Mouse (Mus musculus): Measurements from ENCODE around the gene Plac8.

The Plac8 gene

DNA sequence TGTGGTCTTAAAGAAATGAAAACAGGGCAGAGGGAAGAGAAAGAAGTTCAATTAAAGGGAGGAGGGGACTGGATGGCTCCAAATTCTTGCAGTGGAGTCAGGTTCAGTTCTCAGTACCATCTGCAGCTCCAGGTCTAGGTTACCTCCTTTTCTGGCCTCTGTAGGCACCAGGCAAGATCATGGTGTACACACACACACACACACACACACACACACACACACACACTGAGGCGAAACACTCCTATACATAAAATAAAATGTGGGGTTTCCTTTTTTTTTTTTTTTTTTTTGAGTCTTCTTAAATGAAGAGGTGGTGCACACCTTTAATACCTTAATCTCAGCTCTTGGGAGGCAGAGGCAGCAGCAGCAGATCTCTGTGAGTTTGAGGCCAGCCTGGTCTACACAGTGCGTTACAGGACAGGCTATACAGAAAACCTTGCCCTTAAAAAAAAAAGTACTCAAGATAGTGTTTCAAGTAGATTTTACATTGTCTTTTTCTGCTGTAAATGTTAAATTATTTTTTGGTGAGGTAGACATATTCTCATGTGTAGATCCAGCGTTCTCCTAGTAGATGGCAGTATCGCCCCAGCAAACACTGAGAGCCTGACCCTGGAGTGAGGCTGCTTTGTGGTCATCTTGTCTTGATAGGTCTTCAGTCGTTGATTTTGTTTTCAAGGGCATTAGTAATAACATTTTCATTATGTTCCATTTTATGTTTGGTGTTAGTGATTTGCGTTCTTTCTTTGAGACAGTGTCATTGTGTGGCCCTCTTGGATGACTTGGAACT, 25.6 kb downstream of the Plac8 start:
- no peak for DNase-seq (ENCODE audit: low read depth, low spot score)

DNA sequence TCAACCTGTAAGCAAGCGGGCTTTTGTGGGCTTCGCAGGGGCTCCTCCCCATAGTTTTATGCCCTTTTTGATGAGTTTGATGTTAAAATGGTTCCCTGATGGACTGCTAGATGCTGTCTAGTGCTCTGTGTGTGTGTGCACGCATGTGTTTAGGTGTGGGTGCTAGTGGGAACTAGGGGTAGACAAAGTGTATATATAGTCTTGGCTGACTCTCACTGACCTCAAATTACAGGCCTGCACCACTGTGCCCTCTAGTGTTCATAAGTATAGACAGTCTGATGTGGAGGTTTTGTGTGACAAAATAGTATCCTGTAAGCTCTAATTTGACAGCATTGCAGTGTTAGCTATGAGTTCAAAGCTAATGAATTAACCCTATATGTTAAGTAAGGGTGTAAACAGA, 35.4 kb downstream of the Plac8 start:
- peak; percentile 62 for DNase-seq (ENCODE audit: low read depth, low spot score)

DNA sequence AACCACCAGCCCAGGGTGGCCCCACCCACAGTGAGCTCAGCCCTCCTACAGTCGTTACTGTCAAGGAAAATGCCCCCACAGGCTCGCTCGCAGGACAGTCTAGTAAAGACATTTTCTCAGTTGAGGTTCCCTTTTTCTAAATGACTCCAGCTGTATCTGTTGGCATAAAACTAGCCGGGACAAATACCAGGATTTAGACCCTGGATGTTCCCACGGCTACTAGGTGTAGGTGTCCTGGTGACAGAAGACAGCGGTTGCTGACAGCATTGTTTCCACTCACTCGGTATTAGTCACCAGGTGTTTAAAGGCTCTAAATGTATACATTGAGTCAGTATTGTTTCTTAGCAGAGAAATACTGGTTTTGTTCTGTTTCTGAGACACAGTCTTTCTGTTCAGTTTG, 36.2 kb downstream of the Plac8 start:
- DNase-seq (ENCODE audit: low read depth, low spot score), result peak; percentile 52

DNA sequence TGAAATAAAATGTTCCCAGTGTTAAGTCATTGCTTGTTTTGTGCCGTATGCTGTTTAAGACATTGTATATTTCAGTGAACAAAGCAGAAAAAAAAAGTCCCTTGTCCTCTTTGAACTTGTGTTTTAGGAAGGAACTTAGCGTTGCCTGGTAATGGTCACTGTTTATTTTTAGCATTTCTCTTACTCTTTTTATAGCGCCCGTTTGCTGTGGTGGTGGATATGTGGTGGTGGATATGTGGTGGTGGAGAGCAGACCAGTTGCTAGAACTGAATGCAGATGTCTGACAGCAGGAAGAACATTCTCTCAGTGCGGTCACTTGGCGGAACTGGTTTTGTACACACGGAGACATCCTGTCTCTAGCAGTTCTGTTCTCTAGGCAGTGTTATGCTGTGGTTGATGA, 45.9 kb downstream of the Plac8 start:
- DNase-seq (ENCODE audit: low read depth, low spot score), result peak; percentile 84

DNA sequence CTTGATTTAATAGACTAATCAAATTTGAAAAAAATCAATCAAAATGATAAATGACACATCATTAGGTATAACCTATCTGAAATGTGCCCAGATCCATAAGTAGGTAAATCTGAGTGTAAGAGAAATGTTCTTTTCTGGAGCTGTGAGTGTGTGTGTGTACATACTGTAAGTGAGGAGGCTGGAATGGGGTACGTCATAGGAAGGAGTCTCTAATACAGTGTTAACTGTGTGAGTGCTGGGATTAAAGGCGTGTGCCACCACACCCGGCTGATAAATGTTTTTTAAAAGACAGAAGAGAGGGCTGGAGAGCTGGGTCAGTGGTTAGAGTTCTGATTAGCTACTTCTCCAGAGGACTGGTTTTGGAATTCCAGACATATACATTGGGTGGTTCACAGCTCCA, 46.4 kb downstream of the Plac8 start:
- DNase-seq (ENCODE audit: low read depth, low spot score), result no peak

DNA sequence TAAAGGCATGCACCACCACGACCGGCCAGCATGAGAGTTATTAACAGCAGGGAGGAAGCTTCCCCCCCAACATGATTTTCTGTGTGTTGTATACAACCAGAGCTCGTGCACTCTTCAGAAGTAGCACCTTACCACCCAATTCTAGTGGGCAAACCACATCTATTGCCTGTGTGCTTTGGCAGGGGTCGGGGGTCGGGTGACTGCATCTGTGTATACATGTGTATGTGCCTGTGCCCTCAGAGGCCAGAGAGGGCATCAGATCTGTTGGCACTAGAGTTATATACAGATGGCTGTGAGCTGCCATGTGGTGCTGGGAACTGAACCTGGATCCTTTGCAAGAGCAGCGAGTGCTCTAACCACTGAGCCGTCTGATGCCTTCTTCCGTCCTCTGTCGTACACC, 47.1 kb downstream of the Plac8 start:
- DNase-seq (ENCODE audit: low read depth, low spot score), result no peak

DNA sequence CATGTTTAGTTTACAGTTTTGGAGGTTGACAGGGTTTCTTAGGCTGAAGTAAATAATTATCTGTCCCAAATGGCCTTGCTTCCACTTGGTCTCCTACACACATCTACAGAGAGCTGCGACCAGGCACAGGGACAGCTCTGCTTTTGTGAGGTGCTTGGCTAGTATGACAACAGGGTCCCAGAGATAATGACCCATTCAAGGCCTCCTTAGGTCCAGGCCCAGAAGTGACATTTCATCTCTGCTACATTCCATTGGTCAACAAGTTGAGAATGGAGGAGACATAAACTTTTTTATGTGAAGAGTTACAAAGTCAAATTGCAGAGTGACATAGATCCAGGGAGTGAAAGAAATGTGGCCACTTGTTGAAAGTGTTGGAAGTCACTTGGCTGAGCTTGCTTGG, 48.7 kb downstream of the Plac8 start:
- no peak for DNase-seq (ENCODE audit: low read depth, low spot score)

DNA sequence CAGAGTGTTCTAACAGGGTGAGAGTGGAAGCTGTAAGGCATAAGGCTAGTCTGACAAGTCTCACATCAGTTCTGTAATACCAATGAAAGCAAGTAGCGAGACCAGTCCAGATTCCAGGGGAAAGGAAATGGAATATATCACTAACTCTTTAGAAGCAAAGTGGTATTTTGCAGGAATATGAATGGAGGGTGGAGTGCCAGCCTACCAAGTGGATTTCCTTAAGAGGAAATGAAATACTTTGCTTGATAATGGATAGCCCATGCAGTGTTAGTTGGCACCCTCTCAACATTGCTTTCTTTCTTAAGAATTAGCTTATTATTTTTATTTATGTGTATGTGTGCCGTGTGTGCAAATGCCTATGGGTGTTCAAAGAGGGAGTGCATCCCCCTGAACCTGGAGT, 51.8 kb downstream of the Plac8 start:
- DNase-seq (ENCODE audit: low read depth, low spot score), result no peak

DNA sequence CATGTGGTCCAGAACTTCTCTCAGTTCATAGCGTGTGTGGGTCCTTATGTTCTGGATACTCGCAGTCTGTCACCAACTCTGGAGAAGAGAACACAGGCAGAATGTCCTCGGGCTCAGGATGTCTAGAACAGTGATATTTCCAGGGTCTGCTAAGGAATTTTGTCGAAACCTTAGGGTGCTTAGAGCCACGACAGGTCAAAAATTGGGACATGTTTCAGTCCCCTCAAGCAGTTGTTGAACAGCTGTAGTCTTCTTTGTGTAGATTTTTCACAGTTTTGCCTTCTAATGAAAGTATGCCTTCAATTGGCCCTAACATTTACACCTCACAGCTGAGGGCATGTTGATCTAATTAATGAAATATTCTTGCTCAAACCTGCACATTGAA, 53.0 kb downstream of the Plac8 start:
- no peak for DNase-seq (ENCODE audit: low read depth, low spot score)

DNA sequence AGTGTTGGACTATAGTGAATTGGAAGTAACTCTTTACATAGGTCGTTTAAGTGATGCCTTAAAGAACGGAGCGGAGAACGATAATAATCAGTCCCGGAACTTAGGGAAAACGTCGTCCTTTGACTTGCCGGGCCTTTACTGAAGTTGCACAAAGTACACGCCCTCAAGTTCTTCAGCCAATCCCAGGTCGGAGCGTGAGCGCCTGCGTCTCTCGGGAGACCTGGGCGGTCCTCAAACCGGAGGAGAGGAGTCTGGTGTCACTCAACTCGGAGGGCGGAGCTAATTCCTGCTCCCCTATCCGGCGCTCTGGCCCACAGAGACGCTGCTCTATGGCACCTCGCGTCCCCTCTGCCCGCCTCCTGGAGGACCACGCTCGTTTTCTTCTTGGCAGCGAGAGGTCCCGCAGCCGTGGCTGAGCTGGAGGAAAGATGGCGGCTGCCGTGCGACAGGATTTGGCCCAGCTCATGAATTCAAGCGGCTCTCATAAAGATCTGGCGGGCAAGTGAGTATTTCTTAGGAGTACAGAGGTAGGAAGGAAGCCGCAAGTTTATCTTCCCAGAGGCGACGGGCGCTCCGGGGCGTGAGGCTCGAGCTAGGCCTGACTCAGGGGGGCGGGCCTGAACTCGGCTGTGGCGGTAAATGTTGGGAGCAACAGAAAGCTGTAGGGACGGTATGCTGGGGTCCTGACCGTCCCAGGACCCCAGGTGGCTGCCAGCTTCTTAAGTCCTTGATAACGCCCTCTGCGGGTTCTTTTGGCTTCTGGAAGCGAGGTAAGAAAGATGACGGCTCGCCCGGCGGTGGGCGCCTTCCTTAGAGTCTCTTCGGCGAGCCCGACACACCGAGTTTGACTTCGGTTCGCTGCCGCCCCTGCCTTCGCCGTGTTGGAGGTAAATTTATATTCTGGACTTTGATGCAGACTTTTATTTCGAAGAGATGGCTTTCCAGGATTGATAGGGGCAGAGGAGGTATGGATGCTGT, 53.7 kb downstream of the Plac8 start, which contains the start of gene Cops4:
Gene Cops4, plus strand, starts transcription at position 261 of the 978 bp plus-strand sequence.
- DNase-seq (ENCODE audit: low read depth, low spot score), result peak; percentile 99

DNA sequence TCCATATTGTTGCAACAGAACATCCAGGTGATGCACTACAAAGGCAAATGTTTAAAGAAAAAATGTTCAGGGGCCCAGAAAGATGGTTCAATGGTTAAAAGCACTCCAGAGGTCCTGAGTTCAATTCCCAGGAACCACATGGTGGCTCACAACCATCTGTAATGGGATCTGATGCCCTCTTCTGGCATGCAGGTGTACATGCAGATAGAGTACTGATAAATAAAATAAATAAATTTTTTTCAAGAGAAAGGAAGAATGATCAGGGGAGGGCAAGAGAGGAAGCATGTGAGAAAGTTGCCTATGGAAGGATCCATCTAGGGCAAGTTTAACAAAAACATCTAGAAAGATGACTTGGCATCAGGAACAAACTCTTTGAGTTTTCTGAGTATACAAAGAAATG, 59.5 kb downstream of the Plac8 start:
- no peak for DNase-seq (ENCODE audit: low read depth, low spot score)

DNA sequence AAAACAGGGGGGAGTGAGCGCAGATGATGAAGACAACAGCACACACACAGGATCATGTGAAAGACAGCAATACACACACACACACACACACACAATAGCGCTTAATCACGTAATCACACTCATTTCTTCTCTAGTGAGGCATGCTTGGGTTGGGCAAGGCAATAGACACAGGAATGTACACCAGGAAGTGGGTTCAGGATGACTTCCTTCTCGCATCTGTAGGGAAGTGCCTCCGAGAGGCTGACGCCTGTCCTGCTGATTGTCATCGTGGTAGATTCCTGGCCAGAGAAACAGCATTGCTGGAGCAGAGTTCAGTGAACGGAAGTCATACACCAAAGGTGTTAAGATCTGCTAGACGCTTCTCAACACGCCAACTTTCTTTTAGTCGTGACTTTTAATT, 62.8 kb downstream of the Plac8 start:
- peak; percentile 45 for DNase-seq (ENCODE audit: low read depth, low spot score)

Data from CD4-positive helper T cell, adult 2 months (primary cell).